Mouse (Mus musculus): ENCODE results near the gene Kat2b. TPM values are rescaled to one million over a fixed set of nuclear protein-coding genes. Genes with fewer than 3 reads are reported as not detected.
"Not testable (repeated sequence)": the region's sequence is repeated elsewhere in the genome, so short reads cannot be mapped to it uniquely, and the experiment has no call there.

Kat2b gene
- 10 to 100 TPM; 11.6 to 74.1 (median 51.0) TPM for total RNA-seq (2018; cell fraction: chromatin; rRNA removed)
- 10 to 100 TPM; 19.6 to 38.4 (median 29.4) TPM for total RNA-seq (2018; cell fraction: cytosol; rRNA removed)
- 10 to 100 TPM; 11.3 to 64.2 (median 37.4) TPM for total RNA-seq (2018; cell fraction: nucleus; rRNA removed)
- 14.0 to 30.7 TPM (median 17.0 TPM) in 3 replicates for polyA plus RNA-seq (2018)

DNA sequence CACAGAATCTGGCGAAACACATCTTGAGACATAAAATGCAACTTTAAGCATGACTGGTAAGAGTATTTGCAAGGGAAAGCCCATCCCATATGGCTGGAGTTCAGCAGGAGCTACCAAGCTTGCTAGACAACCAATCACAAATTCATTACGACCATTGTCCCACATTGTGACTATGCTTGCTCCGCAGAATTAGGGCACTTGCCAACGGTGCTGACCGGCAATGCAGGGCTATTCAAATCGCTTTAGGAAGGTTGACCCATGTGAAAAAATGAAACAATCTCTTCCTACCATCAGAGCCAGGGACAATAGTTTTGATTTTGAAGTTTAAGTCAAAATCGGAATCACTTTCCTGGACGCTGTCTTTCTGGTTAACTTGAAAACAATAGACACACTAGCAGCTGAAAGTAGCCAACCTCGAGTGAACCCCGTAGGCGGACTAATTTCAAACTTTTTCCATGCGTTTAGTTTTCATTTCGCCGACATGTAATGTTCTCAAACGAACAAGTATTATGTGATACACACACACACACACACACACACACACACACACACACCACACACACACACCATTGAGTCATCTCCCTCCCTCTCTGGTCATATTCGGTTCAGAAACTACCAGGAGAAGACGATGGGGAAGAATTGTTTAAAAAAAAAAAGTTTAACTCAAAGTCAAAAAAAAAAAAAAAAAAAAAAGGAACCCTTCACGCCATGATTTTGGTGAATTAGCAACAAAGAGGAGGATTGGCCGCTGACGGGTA lies at the start of gene Kat2b:
Kat2b (plus strand) TSS at position 701 of the 758 bp plus-strand sequence.
- peaks cover 37% of the 10 kb centered on the region for H3K79me2 ChIP-seq (ENCODE audit: inconsistent target)
- WGBS (ENCODE audit: missing documents): 2% methylated on average over 18 of the region's 20 CpGs

DNA sequence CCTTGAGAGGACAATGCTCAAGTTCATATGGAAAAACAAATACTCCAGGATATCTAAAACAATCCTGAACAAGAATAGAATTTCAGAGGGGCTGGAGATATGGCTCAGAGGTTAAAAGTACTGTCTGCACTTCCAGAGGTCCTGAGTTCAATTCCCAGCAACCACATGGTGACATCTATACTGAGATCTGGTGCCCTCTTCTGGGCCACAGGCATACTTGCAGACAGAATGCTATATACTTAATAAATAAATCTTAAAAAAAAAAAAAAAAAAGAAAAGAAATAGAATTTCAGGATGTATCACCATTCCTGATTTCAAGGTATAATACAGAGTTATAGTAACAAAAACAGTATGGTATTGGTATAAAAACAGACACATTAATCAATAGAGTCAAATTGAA lies 47.3 kb upstream of the Kat2b start:
- H3K36me3 ChIP-seq (ENCODE audit: inconsistent target): no peaks in the 10 kb centered on the region
- H3K79me2 ChIP-seq (ENCODE audit: inconsistent target): no peaks in the 10 kb centered on the region
- no peak overlapping the region for H3K4me3 ChIP-seq (ENCODE audit: inconsistent target)
- H3K27ac ChIP-seq: no peak overlapping the region

More for the DNA sequence above, at the start of gene Kat2b:
- H3K27ac ChIP-seq: peak within 1 kb of the TSS; percentile 55
- H3K36me3 ChIP-seq (ENCODE audit: inconsistent target): no peaks in the 10 kb centered on the region
- H3K4me3 ChIP-seq (ENCODE audit: inconsistent target): peak within 1 kb of the TSS; percentile 81

DNA sequence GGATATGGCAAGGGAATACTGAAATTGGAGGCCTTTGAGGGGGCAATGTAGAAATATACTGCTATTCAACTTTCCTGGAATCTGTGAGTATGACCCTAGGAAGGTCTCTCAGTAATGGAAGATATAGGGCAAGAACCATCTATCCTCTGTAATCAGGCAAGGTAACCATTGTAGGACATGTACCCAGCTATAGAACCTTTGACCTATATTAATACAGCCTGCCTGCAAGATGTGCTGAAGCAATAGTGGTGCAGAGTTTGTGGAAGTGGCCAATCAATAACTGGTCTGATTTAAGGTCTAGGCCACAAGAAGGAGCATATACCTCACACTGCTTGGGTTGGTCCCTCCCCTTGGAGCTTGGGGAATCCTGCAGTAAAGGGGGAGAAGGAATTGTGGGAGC lies 46.2 kb upstream of the Kat2b start:
- no peak overlapping the region for H3K27ac ChIP-seq
- no peak overlapping the region for H3K4me3 ChIP-seq (ENCODE audit: inconsistent target)
- no peaks in the 10 kb centered on the region for H3K79me2 ChIP-seq (ENCODE audit: inconsistent target)
- no peaks in the 10 kb centered on the region for H3K36me3 ChIP-seq (ENCODE audit: inconsistent target)

DNA sequence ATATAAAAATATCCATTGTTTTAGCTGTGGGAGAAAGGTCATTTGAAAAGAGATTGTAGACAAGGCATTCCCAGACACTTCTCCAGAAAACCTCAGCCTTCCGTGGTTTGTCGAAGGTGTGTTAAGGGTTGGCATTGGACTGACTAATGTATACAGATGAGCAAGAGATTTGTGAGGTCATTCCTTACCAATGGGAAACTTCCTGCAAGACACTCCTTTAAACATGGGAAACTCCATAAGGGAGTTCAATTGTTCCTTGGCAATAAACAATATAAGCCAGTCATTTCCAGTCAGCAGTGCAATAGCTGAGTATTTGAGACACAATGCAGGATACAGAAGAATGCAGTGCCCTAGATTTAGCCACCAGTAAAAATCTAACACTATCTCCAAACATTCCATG lies 38.6 kb upstream of the Kat2b start:
- Histone ChIP-seq H3K36me3 (ENCODE audit: inconsistent target) (no peaks in the 10 kb centered on the region), H3K4me3 (ENCODE audit: inconsistent target) (no peak overlapping the region), H3K27ac (no peak overlapping the region), H3K79me2 (ENCODE audit: inconsistent target) (no peaks in the 10 kb centered on the region)
- 96% methylated on average over 2 of the region's 2 CpGs for WGBS (ENCODE audit: missing documents)

DNA sequence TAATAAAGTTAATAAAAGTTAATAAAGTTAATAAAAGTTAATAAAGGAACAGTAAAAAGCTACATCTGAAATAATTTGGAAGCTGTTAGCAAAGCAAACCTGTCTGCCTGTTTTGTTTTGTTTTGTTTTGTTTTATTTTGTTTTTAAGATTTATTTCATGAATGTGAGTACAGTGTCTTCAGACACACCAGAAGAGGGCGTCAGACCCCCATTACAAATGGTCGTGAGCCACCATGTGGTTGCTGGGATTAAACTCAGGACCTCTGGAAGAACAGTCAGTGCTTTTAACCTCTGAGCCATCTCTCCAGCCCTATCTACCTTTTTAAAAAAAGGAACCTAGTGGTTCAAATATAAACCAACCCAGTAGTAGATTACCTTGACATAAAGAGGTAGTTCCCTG lies 35.5 kb upstream of the Kat2b start:
- Histone ChIP-seq H3K4me3 (ENCODE audit: inconsistent target) (no peak overlapping the region), H3K36me3 (ENCODE audit: inconsistent target) (no peaks in the 10 kb centered on the region), H3K79me2 (ENCODE audit: inconsistent target) (no peaks in the 10 kb centered on the region), H3K27ac (no peak overlapping the region)
- 42% methylated on average over 2 of the region's 2 CpGs for WGBS (ENCODE audit: missing documents)

DNA sequence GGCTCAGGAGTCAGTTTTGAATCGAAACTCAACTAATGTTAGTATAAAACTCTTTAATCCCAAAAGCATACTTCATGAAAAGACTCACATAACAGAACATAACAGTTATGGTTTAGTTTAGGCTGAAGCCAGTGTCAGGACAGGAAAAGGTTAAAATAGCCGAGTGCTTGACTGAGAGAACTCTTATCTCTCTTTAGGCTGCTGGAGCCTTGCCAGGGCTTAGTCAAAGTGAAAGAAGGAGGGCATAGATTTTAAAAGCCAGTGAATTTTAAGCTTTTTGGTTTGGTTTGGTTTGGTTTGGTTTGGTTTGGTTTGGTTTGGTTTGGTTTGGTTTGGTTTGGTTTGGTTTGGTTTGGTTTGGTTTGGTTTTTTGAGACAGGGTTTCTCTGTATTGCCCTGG lies 34.2 kb upstream of the Kat2b start:
- WGBS (ENCODE audit: missing documents): 69% methylated on average over 2 of the region's 2 CpGs
- Histone ChIP-seq H3K36me3 (ENCODE audit: inconsistent target) (no peaks in the 10 kb centered on the region), H3K4me3 (ENCODE audit: inconsistent target) (no peak overlapping the region), H3K27ac (no peak overlapping the region), H3K79me2 (ENCODE audit: inconsistent target) (no peaks in the 10 kb centered on the region)

DNA sequence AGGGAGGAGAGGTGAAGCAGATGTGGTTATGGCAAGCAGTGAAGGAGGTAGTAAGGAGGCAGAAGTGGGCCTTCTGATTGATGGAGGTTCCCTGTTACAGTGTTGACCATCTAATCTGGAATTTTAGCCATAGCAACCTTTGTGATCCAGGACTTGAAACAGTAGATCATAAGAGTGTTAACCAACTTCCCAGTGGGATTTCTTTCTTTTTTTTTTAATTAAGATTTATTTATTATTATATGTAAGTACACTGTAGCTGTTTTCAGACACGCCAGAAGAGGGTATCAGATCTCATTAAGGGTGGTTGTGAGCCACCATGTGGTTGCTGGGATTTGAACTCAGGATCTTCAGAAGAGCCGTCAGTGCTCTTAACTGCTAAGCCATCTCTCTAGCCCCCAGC lies 27.3 kb upstream of the Kat2b start, which contains the start of gene Pp2d1:
Pp2d1 (minus strand) TSS at position 101 of the 400 bp plus-strand sequence.
- not testable (repeated sequence) for H3K27ac ChIP-seq; H3K4me3 ChIP-seq (ENCODE audit: inconsistent target); H3K36me3 ChIP-seq (ENCODE audit: inconsistent target); H3K79me2 ChIP-seq (ENCODE audit: inconsistent target)
- 94% methylated on average over 2 of the region's 2 CpGs for WGBS (ENCODE audit: missing documents)

DNA sequence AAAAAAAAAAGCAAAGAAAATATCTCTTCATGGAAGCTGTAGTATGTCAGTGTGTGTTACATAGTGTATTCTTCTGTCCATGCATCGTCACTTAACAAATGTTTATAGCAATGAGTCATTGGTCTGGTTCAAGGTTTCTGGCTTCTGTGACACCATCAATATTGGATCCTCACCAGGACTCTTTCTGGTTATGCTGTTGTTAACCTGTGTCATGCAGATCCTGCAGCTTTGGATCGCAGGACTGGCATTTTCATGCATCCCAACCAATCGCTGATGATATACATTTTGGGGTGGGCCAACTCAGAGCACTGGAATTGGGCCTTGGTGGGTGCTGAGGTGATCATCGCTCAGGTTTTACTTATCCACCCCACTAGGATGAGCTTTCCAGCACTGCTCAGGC lies 24.1 kb upstream of the Kat2b start:
- Histone ChIP-seq H3K4me3 (ENCODE audit: inconsistent target) (no peak overlapping the region), H3K79me2 (ENCODE audit: inconsistent target) (no peaks in the 10 kb centered on the region), H3K36me3 (ENCODE audit: inconsistent target) (no peaks in the 10 kb centered on the region), H3K27ac (no peak overlapping the region)
- WGBS (ENCODE audit: missing documents): 96% methylated on average over 4 of the region's 4 CpGs

DNA sequence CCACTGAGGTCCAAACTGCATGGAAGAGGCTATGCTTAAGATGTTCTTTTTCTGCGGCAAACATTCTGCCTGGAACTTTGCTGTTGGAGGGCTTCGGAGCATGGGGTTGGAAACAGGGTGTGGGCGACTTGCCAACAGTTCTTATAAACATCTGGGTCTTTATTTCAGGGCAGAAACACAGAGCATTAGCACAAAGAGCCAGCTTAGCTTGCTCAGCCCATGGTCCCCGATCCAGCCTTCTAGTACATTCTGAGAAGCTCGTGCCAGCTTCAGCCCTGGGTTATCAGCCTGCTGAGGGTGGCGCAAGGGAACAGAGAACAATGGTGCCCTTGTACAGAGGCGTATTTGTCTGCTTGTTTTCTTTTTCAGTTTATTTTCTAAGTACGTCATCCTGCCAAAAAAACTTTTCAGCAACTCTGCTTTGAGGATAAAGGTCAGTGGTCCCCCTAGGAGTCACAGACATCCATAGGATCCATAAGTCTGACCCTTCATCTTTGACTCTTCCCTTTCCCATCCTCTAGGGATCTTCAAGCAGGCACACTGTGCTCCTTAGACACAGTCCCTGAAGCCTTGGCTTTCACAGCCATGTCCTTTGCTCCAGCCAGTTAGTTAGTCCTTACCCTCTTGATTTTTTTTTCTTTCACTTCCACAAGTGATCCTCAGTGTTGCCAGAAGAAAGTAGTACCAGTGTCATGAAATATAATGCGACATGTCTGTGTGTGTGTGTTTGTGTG lies 22.9 kb upstream of the Kat2b start:
- WGBS (ENCODE audit: missing documents): 90% methylated on average over 9 of the region's 9 CpGs
- H3K4me3 ChIP-seq (ENCODE audit: inconsistent target): no peak overlapping the region
- H3K27ac ChIP-seq: no peak overlapping the region
- no peaks in the 10 kb centered on the region for H3K79me2 ChIP-seq (ENCODE audit: inconsistent target)
- H3K36me3 ChIP-seq (ENCODE audit: inconsistent target): no peaks in the 10 kb centered on the region

DNA sequence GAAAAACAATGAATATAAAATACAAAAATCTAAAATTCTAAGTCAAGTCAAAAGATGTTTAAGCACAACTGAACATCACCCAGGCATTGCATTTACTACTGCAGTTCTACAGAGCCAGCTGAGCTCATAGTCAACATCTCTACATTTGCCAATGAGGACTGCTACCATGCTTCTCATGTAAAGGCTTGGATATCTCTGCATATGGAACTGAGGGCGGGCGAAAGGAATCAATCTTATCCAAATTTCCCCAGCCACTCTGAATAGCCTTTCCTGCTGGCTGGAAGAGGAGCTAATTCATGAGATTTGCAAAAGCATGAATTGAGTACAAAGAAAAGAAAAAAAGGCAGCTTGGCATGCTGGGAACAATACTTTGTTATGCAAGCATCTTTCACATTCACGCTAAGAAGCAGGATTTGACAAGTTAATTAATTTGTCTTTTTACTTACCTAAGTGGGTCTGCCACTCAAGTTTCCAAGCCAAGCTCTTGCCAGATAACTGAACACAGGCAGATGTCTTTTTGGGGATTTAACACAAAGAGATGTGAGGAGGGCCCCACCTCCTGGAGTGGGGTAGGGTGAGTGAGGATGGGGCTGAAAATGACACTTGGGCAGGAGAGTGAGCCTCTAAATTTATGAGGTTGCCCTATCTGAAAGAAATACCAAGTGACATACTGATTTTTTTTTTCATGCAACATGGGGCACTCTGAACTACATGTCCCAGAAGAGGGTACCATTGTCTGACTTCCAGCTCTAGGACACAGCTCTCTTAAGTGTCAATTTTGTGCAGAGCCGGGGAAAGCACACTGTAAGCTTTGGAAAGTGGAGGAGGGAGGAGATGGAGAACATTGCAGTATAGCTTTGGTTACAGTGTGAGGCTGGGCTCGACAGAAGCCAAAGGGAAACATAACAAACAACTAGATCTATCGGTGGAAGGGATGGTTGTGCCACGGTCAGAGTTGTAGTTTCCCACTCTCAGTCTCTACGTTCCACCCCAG lies 15.1 kb upstream of the Kat2b start:
- Histone ChIP-seq H3K27ac (no peak overlapping the region), H3K4me3 (ENCODE audit: inconsistent target) (no peak overlapping the region), H3K79me2 (ENCODE audit: inconsistent target) (no peaks in the 10 kb centered on the region), H3K36me3 (ENCODE audit: inconsistent target) (no peaks in the 10 kb centered on the region)
- WGBS (ENCODE audit: missing documents): 94% methylated on average over 6 of the region's 8 CpGs

DNA sequence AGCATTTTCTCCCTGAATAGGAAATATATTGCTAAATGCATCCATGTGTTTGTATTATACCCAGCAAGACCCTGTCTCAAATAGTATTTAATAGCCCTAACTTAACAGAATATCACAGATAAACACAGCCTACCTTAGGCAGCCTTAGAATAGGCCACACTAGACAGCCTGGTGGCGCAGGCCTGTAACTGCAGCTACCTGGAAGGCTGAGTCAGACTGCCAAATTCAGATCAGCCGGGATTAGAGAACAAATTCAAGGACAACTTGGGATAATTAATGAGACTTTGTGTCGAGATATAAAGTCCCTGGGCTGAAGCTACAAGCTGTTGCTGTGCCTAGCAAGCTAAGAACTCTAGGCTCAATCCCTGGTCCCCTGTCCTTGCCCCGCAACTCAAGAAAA lies 12.6 kb upstream of the Kat2b start:
- Histone ChIP-seq H3K27ac (no peak overlapping the region), H3K4me3 (ENCODE audit: inconsistent target) (no peak overlapping the region), H3K36me3 (ENCODE audit: inconsistent target) (no peaks in the 10 kb centered on the region), H3K79me2 (ENCODE audit: inconsistent target) (no peaks in the 10 kb centered on the region)
- 78% methylated on average over 4 of the region's 4 CpGs for WGBS (ENCODE audit: missing documents)

DNA sequence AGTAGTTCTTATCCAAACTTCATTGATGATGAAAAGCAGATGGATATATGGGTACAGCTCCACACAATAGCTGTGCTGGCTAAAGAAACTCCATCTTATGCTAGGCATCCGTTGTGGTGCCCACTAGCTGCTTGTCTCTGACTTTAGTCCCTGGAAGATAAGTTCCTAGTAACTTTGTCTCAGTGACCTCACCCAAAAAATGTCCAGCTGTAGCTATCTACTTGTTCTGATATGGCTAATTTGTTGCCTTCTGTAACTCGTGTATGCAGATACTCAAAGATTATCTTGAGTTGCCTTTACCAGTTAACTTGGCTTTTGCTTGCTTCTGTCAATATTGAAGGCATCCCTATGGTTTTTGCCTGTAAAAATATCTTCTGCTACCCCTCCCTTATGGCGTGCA lies 11.8 kb upstream of the Kat2b start:
- Histone ChIP-seq H3K27ac (no peak overlapping the region), H3K36me3 (ENCODE audit: inconsistent target) (no peaks in the 10 kb centered on the region), H3K4me3 (ENCODE audit: inconsistent target) (no peak overlapping the region), H3K79me2 (ENCODE audit: inconsistent target) (no peaks in the 10 kb centered on the region)
- WGBS (ENCODE audit: missing documents): 83% methylated on average over 3 of the region's 3 CpGs

DNA sequence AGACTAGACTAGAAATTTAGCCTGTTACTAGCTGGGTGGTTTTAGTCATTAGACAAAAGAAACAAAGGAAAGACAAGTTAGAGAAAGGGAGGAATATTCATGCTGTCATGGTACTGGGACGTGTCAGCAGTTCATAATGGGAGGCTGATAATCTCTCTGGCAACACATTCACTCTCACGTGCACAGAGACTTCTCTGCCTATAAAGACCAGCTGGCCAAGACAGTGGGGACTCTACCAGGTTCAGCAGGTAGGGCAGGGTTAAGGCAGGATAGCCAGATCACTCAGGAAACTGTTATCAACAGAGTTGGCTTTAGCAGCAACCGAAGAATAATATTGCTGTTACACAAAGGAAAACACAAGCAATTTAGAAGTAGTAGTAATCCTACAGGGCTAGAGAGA lies 9.2 kb upstream of the Kat2b start:
- Histone ChIP-seq H3K79me2 (ENCODE audit: inconsistent target) (no peaks in the 10 kb centered on the region), H3K27ac (no peak overlapping the region), H3K4me3 (ENCODE audit: inconsistent target) (no peak overlapping the region), H3K36me3 (ENCODE audit: inconsistent target) (no peaks in the 10 kb centered on the region)
- 90% methylated on average over 3 of the region's 3 CpGs for WGBS (ENCODE audit: missing documents)

DNA sequence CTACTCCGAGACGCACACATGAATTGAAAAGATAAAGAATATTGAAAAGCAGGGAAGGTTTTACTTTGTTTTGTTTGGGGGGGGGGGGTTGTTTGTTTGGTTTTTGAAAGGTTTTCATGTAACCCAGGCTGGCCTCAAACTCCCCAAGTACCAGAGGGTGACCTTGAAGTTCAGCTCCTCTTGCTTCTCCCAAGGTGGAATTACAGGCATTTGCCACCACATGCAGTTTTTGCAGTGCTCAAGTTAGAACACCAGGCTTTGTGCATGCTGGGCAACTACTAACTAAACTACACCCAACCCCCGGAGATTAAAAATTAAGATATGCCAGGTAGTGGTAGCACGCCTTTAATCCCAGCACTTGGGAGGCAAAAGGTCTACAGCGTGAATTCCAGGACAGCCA lies 7.0 kb upstream of the Kat2b start:
- H3K79me2 ChIP-seq (ENCODE audit: inconsistent target): no peaks in the 10 kb centered on the region
- H3K36me3 ChIP-seq (ENCODE audit: inconsistent target): no peaks in the 10 kb centered on the region
- WGBS (ENCODE audit: missing documents): 86% methylated on average over 5 of the region's 5 CpGs
- no peak overlapping the region for H3K27ac ChIP-seq
- H3K4me3 ChIP-seq (ENCODE audit: inconsistent target): no peak overlapping the region
